Mouse (Mus musculus): ENCODE measurements around the gene Zfyve1. TPM values are rescaled to one million over a fixed set of nuclear protein-coding genes. Genes with fewer than 3 reads are reported as not detected.

Gene Zfyve1
- 12.4 TPM for polyA plus RNA-seq (2017; shearing (Covaris generic))

GRCm38 (mm10) chr12:83597025-83597501, at the start of gene Zfyve1:
Gene Zfyve1, minus strand, starts transcription at chr12:83597222.

GRCm38 (mm10) chr12:83630936-83631335, 33.9 kb upstream of the Zfyve1 start, which contains the start of gene Rbm25:
Gene Rbm25, plus strand, starts transcription at chr12:83631236.

GRCm38 (mm10) chr12:83520311-83520890, 76.6 kb downstream of the Zfyve1 start, which contains the start of gene Dcaf4:
Gene Dcaf4, plus strand, starts transcription at chr12:83520466.

Other genes starting within 250 kb of the Zfyve1 start
- gene Dpf3, start 109.5 kb downstream of the Zfyve1 start, polyA plus RNA-seq (2017; shearing (Covaris generic)): 0.39 TPM
- 17.0 TPM for gene Dcaf4, start 76.8 kb downstream of the Zfyve1 start, polyA plus RNA-seq (2017; shearing (Covaris generic))
- gene Rbm25, start 34.0 kb upstream of the Zfyve1 start, polyA plus RNA-seq (2017; shearing (Covaris generic)): 403 TPM
- 132 TPM for gene Psen1, start 90.9 kb upstream of the Zfyve1 start, polyA plus RNA-seq (2017; shearing (Covaris generic))
- not detected for gene Papln, start 166.4 kb upstream of the Zfyve1 start, polyA plus RNA-seq (2017; shearing (Covaris generic))